Mouse (Mus musculus): ENCODE measurements around the gene Ccr6.

DNA sequence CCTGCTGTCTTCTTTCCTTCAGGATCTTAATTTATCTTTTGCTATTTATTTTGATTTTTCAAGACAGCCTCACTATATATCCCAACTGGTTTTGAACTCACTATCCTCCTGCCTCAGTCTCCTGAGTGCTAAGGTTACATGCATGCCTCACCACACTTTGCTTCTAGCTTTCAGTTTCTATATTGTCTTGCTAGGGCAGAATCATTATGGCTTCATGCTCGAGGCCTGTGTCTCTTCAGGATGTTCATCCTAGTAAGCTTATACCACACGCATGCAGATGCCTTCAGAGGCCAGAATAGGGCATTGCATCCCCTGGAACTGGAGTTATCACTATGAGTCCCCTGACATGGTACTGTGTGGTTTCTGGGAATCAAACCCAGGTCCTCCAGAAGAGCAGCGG lies 19.1 kb downstream of the Ccr6 start:
- TF ChIP-seq CTCF (IDR thresholded peaks at IDR 0.05; ENCODE audit: borderline replicate concordance, control insufficient read depth, extremely low read depth, insufficient read depth, low read length, poor library complexity) (no peak), POLR2A (IDR thresholded peaks at IDR 0.05; ENCODE audit: control insufficient read depth, extremely low read depth, insufficient read depth, low read length, poor library complexity) (no peak)
